Mouse (Mus musculus) cerebellum, adult 11-12 months (tissue): ENCODE results near the gene Cyp2c70.
"Not testable (repeated sequence)": the region's sequence is repeated elsewhere in the genome, so short reads cannot be mapped to it uniquely, and the experiment has no call there.

Experiments
- DNase-seq: peaks from one replicate; pipeline ENCODE4 v3.0.0; 2022

Cyp2c70 gene

GRCm38 (mm10) chr19:40187160-40187559, at the start of gene Cyp2c70:
Gene Cyp2c70, minus strand, starts transcription at chr19:40187333.
- no peak for DNase-seq

- no peak for DNase-seq
Observed at GRCm38 (mm10) chr19:40232560-40232959, 45.4 kb upstream of the Cyp2c70 start.

DNA sequence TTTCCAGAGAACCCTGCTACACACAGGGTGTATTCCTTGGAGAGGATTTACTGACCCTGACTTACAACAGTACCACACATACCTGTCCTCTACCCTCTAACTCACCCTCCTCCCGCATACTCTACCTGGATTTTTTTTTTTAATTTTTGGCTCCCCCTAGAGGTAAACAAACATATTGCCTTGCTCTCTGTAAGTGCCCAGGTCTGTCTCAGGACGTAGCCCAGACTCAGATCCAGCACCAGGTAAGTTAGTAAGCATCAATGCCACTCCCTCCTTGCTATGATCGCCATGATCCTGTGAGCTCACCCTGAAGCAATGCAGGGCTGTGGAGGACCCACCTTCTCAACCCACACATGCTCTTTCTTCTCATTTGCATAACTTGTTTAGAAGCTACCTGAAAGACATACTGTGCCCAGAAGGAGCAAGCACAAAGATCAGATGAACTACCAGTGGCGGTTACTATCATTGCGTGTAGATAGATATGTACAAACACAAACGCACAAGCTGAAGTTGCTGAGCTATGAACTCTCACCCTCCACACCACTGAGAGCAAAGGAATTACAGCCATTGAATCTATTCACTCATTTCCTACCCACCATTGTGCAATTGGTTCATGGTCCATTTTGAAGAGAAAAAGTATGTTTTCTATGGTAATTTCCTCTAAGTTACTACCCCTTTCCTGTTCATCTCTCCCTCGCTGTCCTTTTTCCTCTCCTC, 44.9 kb upstream of the Cyp2c70 start:
- DNase-seq = no peak

GRCm38 (mm10) chr19:40231074-40231738, 44.1 kb upstream of the Cyp2c70 start:
- no peak for DNase-seq

DNA sequence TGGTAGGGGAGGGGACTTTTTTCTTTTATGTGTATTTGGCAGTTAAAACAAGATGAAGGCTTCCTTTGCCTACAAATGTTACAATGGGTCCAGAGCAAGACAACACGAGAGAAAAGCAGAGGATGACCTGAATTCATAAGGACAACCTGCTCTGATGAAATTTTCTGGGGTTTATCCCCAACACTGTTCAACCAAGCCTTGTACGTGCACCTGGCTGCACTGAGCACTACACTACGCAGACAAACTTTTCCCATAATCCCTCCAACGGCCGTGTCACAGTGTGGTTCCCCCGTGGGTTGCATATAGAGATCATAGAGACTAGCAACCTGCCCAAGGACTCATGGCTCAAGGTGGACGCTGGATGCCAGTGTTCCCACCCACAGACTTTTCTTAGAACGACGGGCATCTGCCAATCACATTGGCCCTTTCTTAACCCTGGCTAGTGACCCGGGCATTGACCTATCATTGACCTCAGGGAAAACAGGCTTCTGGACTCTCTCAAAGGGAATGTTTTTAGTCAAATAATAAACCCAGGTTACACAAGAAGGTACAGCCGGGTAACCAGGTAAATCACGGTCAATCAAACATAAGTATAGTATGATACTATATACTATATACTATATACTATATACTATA, 39.5 kb upstream of the Cyp2c70 start:
- DNase-seq = no peak

GRCm38 (mm10) chr19:40225761-40226110, 38.6 kb upstream of the Cyp2c70 start:
- no peak for DNase-seq

DNA sequence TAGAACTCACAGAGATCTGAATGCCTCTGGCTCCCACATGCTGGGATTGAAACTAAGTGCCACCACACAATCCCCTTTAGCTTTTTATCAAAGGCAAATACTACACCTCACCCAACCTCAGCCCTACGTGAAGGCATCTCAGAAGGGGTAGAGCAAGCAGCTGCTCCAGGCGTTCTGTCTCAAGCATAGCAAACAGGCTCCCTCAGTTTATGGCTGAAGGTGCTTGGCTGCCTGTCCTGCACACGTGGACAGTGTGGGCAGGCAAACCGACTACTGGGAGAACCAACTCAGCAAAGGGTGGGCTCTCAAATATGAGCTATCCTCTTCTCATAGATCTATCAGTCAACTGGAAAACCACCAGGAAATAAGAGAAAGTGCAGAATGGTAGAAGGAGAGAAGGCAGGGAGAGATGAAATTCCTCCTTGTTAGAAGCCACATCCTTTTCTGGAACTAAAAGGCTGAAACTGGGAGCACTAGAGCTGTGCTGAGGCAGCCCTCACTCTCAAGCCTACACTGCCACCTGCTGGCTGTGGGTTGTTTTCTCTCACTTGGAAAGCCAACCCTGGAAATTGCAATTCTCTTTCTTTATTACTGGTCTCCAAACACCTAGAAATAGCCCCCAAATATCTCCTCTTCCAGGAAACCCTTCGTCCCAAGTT, 38.1 kb upstream of the Cyp2c70 start:
- peak; percentile 9 for DNase-seq

GRCm38 (mm10) chr19:40222307-40222706, 35.2 kb upstream of the Cyp2c70 start:
- DNase-seq = not testable (repeated sequence)

- DNase-seq = no peak
Observed at GRCm38 (mm10) chr19:40220878-40221277, 33.7 kb upstream of the Cyp2c70 start.

DNA sequence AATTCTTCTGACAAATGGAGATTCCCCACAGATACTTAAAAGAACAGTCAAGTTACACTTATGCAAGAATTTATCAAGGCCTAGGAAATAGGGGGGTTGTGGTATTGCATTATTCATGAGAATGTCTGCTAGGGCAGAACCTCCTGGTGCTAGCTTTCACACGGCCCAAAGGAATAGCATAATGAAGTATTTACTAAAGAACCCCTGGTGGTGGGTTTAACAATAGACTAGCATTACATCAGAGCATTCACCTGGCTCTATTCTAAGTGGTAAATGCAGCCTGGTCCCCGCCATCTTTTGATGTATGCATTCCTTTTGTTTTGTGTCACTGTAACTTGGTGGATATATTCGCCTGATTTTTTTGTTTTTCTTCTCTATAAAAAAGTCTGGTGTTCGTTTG, 15.8 kb upstream of the Cyp2c70 start:
- DNase-seq = not testable (repeated sequence)

GRCm38 (mm10) chr19:40190596-40190995, 3.5 kb upstream of the Cyp2c70 start:
- DNase-seq = no peak

- no peak for DNase-seq
Observed at GRCm38 (mm10) chr19:40183600-40183999, 3.5 kb downstream of the Cyp2c70 start.

DNA sequence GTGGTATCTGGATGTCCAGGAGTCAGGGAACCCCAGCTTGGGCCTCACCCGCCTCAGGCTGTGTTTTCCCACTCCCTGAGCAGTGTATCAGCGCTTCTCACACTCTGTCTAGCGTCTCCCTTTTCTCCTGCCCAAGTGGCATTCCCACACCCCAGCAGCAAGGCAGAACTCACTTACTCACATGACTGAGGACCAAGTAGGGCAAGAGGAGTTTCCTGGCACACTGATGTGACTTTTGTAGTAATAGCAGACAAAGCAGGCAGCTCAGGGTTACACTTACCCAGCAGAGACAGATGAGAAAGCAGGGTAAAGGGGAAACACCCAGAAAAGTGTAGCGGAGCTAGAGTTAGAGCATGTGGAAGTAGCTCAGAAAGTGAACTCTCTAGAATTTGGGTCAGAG, 8.8 kb downstream of the Cyp2c70 start:
- no peak for DNase-seq

DNA sequence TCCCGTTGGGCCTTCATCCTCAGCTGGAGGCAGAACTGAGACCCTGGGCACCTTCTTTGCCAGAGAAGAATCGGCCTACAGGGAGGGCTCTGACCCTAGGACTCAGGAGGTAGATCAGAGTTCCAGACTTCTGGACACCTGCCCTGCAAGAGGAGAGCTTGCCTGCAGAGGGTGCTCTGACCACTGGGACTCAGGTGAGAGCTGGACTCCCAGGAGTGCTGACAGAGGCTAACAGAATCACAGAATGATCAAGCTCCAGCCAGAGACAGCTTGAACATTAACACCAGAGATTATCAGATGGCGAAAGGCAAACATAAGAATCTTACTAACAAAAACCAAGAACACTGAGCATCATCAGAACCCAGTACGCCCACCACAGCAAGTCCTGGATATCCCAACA, 18.7 kb downstream of the Cyp2c70 start:
- not testable (repeated sequence) for DNase-seq

GRCm38 (mm10) chr19:40126996-40127395, 60.1 kb downstream of the Cyp2c70 start:
- DNase-seq = not testable (repeated sequence)

DNA sequence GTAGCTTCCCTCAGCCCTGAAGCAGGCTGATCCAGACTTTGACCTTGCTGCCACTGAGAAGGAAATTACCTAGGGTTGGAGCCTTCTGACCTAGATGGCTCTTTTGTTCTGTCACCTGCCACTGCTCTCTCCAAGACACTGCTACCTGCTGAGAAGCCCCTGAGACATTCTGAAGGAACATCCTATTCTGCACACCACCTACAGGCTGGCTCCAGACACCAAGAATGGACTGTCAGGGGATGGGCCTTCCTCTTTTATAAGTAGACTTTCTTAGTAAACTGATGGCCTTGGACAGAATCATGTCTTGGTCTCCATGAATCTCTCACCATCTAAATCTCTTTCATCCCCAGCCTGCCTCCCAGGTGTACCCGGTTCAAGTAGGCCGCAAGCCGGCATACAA, 62.0 kb downstream of the Cyp2c70 start:
- not testable (repeated sequence) for DNase-seq

- not testable (repeated sequence) for DNase-seq
Observed at GRCm38 (mm10) chr19:40119624-40120023, 67.5 kb downstream of the Cyp2c70 start.
